Mouse (Mus musculus): Measurements from ENCODE around the gene Olfr347. TPM values are rescaled to one million over a fixed set of nuclear protein-coding genes. Genes with fewer than 3 reads are reported as not detected.

The Olfr347 gene
- not detected in 2 replicates for polyA plus RNA-seq (2015; fragmentation: Nextera tagmentation; extraction: Ambion mirVana)

GRCm38 (mm10) chr2:36731602-36732001 is at the start of gene Olfr347:
TSS of gene Olfr347 (plus strand) at chr2:36731902.

GRCm38 (mm10) chr2:36685488-36685887 is 46.2 kb upstream of the Olfr347 start, which contains the start of gene Olfr346:
TSS of gene Olfr346 (plus strand) at chr2:36685788.

GRCm38 (mm10) chr2:36783976-36784375 is 52.3 kb downstream of the Olfr347 start, which contains the start of gene Olfr348:
TSS of gene Olfr348 (plus strand) at chr2:36784276.

Other genes starting within 250 kb of the Olfr347 start
- gene Olfr341, start 249.4 kb upstream of the Olfr347 start, polyA plus RNA-seq (2015; fragmentation: Nextera tagmentation; extraction: Ambion mirVana), result not detected in 2 replicates
- gene Olfr342, start 206.9 kb upstream of the Olfr347 start, polyA plus RNA-seq (2015; fragmentation: Nextera tagmentation; extraction: Ambion mirVana), result not detected in 2 replicates
- gene Olfr344, start 165.2 kb upstream of the Olfr347 start, polyA plus RNA-seq (2015; fragmentation: Nextera tagmentation; extraction: Ambion mirVana), result not detected in 2 replicates
- gene Olfr345, start 91.9 kb upstream of the Olfr347 start, polyA plus RNA-seq (2015; fragmentation: Nextera tagmentation; extraction: Ambion mirVana), result not detected in 2 replicates
- gene Olfr346, start 46.1 kb upstream of the Olfr347 start, polyA plus RNA-seq (2015; fragmentation: Nextera tagmentation; extraction: Ambion mirVana), result not detected in 2 replicates
- gene Olfr348, start 52.4 kb downstream of the Olfr347 start, polyA plus RNA-seq (2015; fragmentation: Nextera tagmentation; extraction: Ambion mirVana), result not detected in 2 replicates
- gene Olfr50, start 58.6 kb downstream of the Olfr347 start, polyA plus RNA-seq (2015; fragmentation: Nextera tagmentation; extraction: Ambion mirVana), result not detected in 2 replicates
- gene Olfr3, start 85.1 kb downstream of the Olfr347 start, polyA plus RNA-seq (2015; fragmentation: Nextera tagmentation; extraction: Ambion mirVana), result not detected in 2 replicates
- gene Olfr350, start 114.4 kb downstream of the Olfr347 start, polyA plus RNA-seq (2015; fragmentation: Nextera tagmentation; extraction: Ambion mirVana), result not detected in 2 replicates
- not detected in 2 replicates for gene Olfr351, start 130.8 kb downstream of the Olfr347 start, polyA plus RNA-seq (2015; fragmentation: Nextera tagmentation; extraction: Ambion mirVana)
- gene Olfr352, start 136.6 kb downstream of the Olfr347 start, polyA plus RNA-seq (2015; fragmentation: Nextera tagmentation; extraction: Ambion mirVana), result not detected in 2 replicates
- not detected in 2 replicates for gene Olfr353, start 161.0 kb downstream of the Olfr347 start, polyA plus RNA-seq (2015; fragmentation: Nextera tagmentation; extraction: Ambion mirVana)
- gene Olfr354, start 173.8 kb downstream of the Olfr347 start, polyA plus RNA-seq (2015; fragmentation: Nextera tagmentation; extraction: Ambion mirVana), result not detected in 2 replicates
- gene Olfr355, start 197.0 kb downstream of the Olfr347 start, polyA plus RNA-seq (2015; fragmentation: Nextera tagmentation; extraction: Ambion mirVana), result not detected in 2 replicates
- gene Olfr356, start 205.2 kb downstream of the Olfr347 start, polyA plus RNA-seq (2015; fragmentation: Nextera tagmentation; extraction: Ambion mirVana), result not detected in 2 replicates